Mouse (Mus musculus) myocyte (in vitro differentiated cells): ENCODE measurements around the gene Nfic.

Experiments
- CEBPB ChIP-seq: IDR thresholded peaks from 2 replicates; pipeline ENCODE4 v1.6.1; 2011; ENCODE audit warnings: mild to moderate bottlenecking, moderate library complexity; ENCODE audit not compliant: poor library complexity, insufficient read depth, severe bottlenecking
- E2F4 ChIP-seq: IDR thresholded peaks from one replicate; pipeline ENCODE4 v1.6.1; 2011; ENCODE audit warnings: mild to moderate bottlenecking, control low read depth, moderate library complexity; ENCODE audit not compliant: insufficient read depth
- MAX ChIP-seq: IDR thresholded peaks from one replicate; pipeline ENCODE4 v1.6.1; 2011; ENCODE audit warnings: low read depth, mild to moderate bottlenecking, control low read depth
- MYOD1 ChIP-seq, 3 experiments: IDR thresholded peaks; one replicate each; pipeline ENCODE4 v1.6.1; 2011; ENCODE audit warnings: control low read depth in 2 of 3, low read depth in 2 of 3, mild to moderate bottlenecking in 2 of 3, moderate library complexity in 1 of 3; ENCODE audit not compliant: insufficient read length in 2 of 3, control insufficient read depth in 1 of 3
- MYOG ChIP-seq, 3 experiments: IDR thresholded peaks; one replicate each; pipeline ENCODE4 v1.6.1; 2011; ENCODE audit warnings: control low read depth in 2 of 3, low read depth in 2 of 3, mild to moderate bottlenecking in 2 of 3; ENCODE audit not compliant: insufficient read length in 2 of 3, control insufficient read depth in 1 of 3, insufficient read depth in 1 of 3
- POLR2A ChIP-seq: IDR thresholded peaks from one replicate; pipeline ENCODE4 v1.6.1; 2011; ENCODE audit warnings: low read depth, mild to moderate bottlenecking, control low read depth, moderate library complexity; ENCODE audit not compliant: insufficient read length
- POLR2AphosphoS2 ChIP-seq: IDR thresholded peaks from one replicate; pipeline ENCODE4 v1.6.1; 2011; ENCODE audit warnings: low read depth, control low read depth; ENCODE audit not compliant: insufficient read length
- TCF12 ChIP-seq: IDR thresholded peaks from one replicate; pipeline ENCODE4 v1.6.1; 2011; ENCODE audit warnings: mild to moderate bottlenecking, control low read depth; ENCODE audit not compliant: poor library complexity, insufficient read depth, severe bottlenecking
- TCF3 ChIP-seq: IDR thresholded peaks from one replicate; pipeline ENCODE4 v1.6.1; 2011; ENCODE audit warnings: low read depth, control low read depth; ENCODE audit not compliant: insufficient read length
- USF1 ChIP-seq: IDR thresholded peaks from one replicate; pipeline ENCODE4 v1.6.1; 2011; ENCODE audit warnings: low read depth, mild to moderate bottlenecking, control low read depth, moderate library complexity

DNA sequence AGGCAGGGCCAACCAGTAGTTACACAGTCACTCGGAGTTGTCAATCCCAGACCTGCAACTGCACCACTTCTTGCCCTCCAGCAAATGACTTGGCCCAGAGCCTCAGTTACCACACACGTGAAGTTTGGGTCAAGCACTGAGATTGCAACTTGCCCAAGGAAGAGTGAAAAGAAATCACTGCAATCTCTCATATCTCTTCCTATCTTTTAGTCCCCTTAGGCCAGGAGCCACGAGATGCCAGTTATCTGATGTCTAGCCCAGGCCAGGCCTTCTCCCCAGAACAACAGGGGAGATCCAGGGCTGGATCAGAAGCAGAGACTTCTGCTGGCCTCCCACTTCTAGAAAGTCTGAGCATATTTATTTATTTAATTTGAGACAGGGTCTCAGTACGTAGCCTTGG is 99.9 kb downstream of the Nfic start:
- TF ChIP-seq USF1 (no peak), TCF3 (no peak), POLR2A (no peak), E2F4 (no peak), MYOG (IDR thresholded peaks at IDR 0.05; ENCODE audit: control insufficient read depth in 1 of 3, insufficient read depth in 1 of 3, insufficient read length in 2 of 3, low read depth in 2 of 3) (no peak), TCF12 (no peak), POLR2AphosphoS2 (no peak), MAX (no peak), MYOD1 (IDR thresholded peaks at IDR 0.05; ENCODE audit: control insufficient read depth in 1 of 3, insufficient read length in 2 of 3, low read depth in 2 of 3) (no peak), CEBPB (no peak)
